Mouse (Mus musculus): Measurements from ENCODE around the gene Hmga2.

GRCm38 (mm10) chr10:120474301-120474700, 2.0 kb downstream of the Hmga2 start:
- TF ChIP-seq CTCF (IDR thresholded peaks at IDR 0.05; ENCODE audit: low read depth, low read length) (no peak), TAL1 (conservative IDR thresholded peaks at IDR 0.05; ENCODE audit: low read depth, low read length) (no peak)
